Mouse (Mus musculus): Measurements from ENCODE around the gene Tap1. TPM values are rescaled to one million over a fixed set of nuclear protein-coding genes. Genes with fewer than 3 reads are reported as not detected.

Gene Tap1
- total RNA-seq, 2 experiments from 2014 or later, result 3.3 to 3.4 TPM

DNA sequence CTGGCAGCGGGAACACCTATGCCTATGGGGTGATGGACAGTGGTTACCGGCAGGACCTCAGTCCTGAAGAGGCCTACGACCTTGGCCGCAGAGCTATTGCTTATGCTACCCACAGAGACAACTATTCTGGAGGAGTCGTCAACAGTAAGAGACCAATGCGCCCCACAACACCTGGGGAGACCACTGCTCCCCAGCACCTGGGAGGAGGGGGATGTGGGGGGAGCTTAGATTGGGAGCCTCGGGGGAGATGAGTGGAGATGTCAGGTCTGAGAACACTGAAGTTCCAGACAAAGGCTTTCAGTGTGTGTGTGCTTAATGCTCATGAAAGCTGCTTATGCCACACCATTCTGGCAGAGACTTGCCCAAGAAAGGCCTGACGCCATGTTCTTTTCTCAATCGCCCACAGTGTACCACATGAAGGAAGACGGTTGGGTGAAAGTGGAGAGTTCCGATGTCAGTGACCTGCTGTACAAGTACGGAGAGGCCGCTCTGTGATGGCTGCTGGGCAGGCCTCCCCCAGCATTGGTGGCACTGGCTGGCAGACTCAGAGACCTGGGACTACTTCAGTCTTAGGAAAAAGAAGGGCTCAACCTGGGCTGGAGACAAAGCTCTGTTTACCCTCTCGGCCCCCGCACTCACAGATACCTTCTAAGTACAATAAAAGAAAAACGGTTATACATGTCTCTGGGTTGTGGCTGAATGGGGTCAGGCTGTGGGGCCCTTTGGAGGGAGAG, 13.6 kb downstream of the Tap1 start:
- TF ChIP-seq CTCF (conservative IDR thresholded peaks at IDR 0.05), result no peak
- H3K4me3 ChIP-seq, result no peak overlapping the region
- no peak for DNase-seq (ENCODE audit: low spot score in 2 of 2)
- no peak overlapping the region for H3K27ac ChIP-seq

DNA sequence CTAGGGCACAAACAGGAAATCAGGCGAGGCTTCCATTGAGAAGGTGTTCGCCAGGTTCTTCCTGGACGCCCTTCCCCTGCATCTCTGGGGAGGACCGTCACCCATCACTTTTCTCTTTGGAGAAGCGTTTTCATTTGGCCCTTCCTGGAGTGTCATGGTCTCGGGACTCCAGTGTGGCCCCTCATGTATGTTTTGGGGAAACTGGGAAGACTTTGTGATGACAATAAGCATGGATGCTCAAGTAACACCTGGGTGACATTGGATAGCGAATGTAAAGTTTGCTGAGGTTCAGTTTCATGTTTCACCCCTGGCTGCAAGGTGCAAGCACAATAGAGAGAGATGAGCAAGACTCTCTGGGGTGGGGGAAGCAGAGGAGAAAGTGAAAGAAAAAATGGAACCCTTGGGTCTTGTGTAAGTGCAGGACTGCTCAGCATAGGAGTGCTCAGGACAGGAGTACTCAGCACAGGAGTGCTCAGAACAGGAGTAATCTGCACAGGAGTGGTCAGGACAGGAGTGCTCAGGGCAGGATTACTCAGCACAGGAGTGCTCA, 14.2 kb downstream of the Tap1 start:
- DNase-seq (ENCODE audit: low spot score in 2 of 2), result no peak
- Histone ChIP-seq H3K4me3 (no peak overlapping the region), H3K27ac (no peak overlapping the region)
- no peak for TF ChIP-seq CTCF (conservative IDR thresholded peaks at IDR 0.05)

DNA sequence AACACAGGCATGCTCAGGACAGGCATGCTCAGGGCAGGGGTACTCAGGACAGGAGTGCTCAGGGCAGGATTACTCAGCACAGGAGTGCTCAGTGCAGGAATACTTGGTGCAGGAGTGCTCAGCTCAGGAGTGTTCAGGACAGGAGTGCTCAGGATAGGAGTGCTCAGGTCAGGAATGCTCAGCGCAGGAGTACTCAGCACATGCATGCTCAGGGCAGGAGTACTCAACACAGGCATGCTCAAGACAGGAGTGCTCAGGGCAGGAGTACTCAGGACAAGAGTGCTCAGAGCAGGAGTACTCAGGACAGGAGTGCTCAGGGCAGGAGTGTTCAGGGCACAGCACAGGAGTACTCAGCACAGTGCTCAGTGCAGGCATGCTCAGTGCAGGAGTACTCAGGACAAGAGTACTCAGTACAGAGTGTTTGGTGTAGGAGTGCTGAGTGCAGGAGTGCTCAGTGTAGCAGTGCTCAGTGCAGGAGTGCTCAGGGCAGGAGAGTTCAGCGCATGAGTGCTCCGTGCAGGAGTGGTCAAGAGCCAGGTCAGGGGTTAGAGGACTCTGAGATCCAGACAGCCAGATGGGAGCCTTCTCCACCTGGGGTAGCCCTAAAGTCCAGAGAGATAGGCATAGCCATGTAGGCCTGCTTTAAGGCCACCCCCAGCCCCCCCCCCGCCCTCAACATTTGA, 15.5 kb downstream of the Tap1 start:
- no peak overlapping the region for H3K27ac ChIP-seq
- DNase-seq (ENCODE audit: low spot score in 2 of 2), result no peak
- no peak for TF ChIP-seq CTCF (conservative IDR thresholded peaks at IDR 0.05)
- no peak overlapping the region for H3K4me3 ChIP-seq

- peak within 1 kb of the TSS; percentile 84 for H3K27ac ChIP-seq
Observed at GRCm38 (mm10) chr17:34203444-34203843, 16.1 kb downstream of the Tap1 start, which contains the start of gene Tap2. TSS of gene Tap2 (plus strand) at chr17:34203527.

DNA sequence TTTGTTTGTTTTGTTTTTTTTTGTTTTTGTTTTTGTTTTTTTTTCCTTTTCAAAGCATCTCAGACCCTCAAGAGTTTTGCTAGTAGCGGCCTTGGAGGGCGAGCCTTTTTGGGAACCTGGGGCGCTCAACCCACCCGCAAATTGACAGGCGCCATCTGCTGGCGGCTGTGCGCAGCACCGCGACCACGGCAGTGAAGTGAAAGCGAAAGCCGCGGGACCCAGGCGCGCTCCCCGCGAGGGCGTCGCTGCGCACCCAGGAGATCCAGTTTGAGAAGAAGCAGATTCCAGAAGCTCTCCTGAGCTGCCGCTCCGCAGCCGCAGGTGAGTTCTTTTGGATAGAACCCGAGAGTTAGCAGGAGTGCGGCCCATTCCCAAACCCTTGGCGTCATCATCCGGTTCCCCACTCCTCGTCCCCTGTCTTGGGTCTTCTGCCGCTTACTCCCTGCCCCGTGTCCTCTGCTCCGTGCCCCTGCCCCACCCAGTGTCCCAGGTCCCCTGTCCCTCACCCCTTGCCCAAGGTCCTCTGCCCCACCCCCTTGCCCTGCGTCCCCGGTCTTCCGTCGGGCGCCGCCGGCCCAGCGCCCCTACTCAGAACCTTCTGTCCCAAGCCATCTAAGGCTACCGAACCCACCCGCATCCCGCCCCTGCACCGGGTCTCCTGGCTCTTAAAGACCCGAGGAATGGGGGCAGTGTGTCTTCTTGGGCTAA, 17.1 kb downstream of the Tap1 start:
- TF ChIP-seq CTCF (conservative IDR thresholded peaks at IDR 0.05), result peak; percentile 96
- peak; percentile 74 to 86 for DNase-seq (ENCODE audit: low spot score in 2 of 2)
- Histone ChIP-seq H3K4me3 (peak overlapping the region; percentile 68), H3K27ac (peak overlapping the region; percentile 84)

More at GRCm38 (mm10) chr17:34203444-34203843, 16.1 kb downstream of the Tap1 start, which contains the start of gene Tap2:
- TF ChIP-seq CTCF (conservative IDR thresholded peaks at IDR 0.05), result no peak
- H3K4me3 ChIP-seq, result peak within 1 kb of the TSS; percentile 68
- DNase-seq (ENCODE audit: low spot score in 2 of 2), result peak in 1 of 2 experiments; percentile 3

DNA sequence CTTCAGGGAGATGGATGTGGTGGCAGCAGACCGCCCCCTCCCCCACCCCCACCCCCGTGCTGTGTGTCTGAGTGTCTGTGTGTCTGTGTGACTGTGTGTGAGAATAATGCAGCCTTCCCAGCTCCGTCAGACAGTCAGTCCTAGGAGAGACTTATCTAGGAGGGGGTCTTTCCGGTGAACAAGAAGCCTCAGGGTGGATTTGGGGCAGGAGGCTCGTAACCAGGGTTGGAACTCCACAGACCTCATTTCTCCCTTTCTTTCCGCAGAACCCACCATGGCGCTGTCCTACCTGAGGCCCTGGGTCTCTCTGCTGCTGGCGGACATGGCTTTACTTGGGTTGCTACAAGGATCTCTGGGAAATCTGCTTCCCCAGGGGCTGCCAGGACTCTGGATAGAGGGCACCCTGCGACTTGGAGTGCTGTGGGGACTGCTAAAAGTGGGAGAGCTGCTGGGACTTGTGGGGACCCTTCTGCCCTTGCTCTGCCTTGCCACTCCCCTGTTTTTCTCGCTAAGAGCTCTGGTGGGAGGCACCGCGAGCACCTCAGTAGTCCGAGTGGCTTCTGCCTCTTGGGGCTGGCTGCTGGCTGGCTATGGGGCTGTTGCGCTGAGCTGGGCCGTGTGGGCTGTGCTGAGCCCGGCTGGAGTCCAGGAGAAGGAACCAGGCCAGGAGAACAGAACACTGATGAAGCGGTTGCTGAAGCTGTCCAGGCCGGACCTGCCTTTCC, 17.8 kb downstream of the Tap1 start:
- peak overlapping the region; percentile 68 for H3K4me3 ChIP-seq

GRCm38 (mm10) chr17:34205746-34206176, 18.4 kb downstream of the Tap1 start:
- Histone ChIP-seq H3K4me3 (no peak overlapping the region), H3K27ac (peak overlapping the region; percentile 84)
- TF ChIP-seq CTCF (conservative IDR thresholded peaks at IDR 0.05), result peak; percentile 80
- peak in 1 of 2 experiments; percentile 35 for DNase-seq (ENCODE audit: low spot score in 2 of 2)

More for the DNA sequence above, 17.8 kb downstream of the Tap1 start:
- peak overlapping the region; percentile 84 for H3K27ac ChIP-seq
- no peak for TF ChIP-seq CTCF (conservative IDR thresholded peaks at IDR 0.05)
- peak in 1 of 2 experiments; percentile 7 for DNase-seq (ENCODE audit: low spot score in 2 of 2)

DNA sequence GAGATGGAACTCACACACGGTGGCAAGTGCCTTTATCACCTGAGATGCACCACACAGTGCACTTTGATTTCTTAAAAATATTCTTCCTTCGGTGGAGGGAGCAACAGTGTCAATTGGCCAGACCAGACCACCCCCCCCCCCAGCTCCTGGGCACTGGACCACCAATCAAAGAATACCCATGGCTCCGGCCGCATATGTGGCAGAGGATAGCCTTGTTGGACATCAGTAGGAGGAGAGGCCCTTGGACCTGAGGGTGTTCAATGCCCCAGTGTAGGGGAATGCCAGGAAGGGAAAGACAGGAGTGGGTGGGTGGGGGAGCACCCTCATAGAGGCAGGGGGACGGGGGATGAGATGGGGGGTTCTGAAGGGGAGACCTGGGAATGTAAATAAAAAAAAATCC, 19.4 kb downstream of the Tap1 start:
- Histone ChIP-seq H3K4me3 (no peak overlapping the region), H3K27ac (no peak overlapping the region)
- no peak for DNase-seq (ENCODE audit: low spot score in 2 of 2)
- no peak for TF ChIP-seq CTCF (conservative IDR thresholded peaks at IDR 0.05)

DNA sequence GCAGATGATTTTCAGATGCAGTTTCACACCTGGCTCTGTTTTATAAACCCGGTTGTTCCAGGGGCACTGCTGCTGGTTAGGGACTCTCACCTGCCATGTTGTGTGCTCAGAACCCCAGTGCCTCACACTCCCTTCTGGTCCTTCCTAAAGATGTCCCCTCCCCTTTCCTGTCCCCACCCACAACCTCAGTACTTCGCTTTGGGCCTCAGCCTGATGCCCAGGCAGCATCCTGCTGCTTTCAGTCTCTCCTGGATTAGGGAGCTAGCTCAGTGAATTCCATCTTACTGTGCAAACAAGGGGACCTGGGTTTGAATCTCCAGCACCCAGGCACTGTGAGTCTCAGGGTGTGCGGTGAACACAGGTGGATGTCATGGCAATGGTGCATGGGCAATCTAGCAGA, 20.1 kb downstream of the Tap1 start:
- DNase-seq (ENCODE audit: low spot score in 2 of 2), result no peak
- Histone ChIP-seq H3K4me3 (no peak overlapping the region), H3K27ac (no peak overlapping the region)
- TF ChIP-seq CTCF (conservative IDR thresholded peaks at IDR 0.05), result no peak

- no peak for TF ChIP-seq CTCF (conservative IDR thresholded peaks at IDR 0.05)
- no peak for DNase-seq (ENCODE audit: low spot score in 2 of 2)
Observed at GRCm38 (mm10) chr17:34207866-34208265, 20.5 kb downstream of the Tap1 start.

GRCm38 (mm10) chr17:34208421-34208820, 21.1 kb downstream of the Tap1 start:
- no peak for DNase-seq (ENCODE audit: low spot score in 2 of 2)
- Histone ChIP-seq H3K27ac (no peak overlapping the region), H3K4me3 (no peak overlapping the region)
- TF ChIP-seq CTCF (conservative IDR thresholded peaks at IDR 0.05), result no peak

More at GRCm38 (mm10) chr17:34207866-34208265, 20.5 kb downstream of the Tap1 start:
- Histone ChIP-seq H3K4me3 (no peak overlapping the region), H3K27ac (no peak overlapping the region)

DNA sequence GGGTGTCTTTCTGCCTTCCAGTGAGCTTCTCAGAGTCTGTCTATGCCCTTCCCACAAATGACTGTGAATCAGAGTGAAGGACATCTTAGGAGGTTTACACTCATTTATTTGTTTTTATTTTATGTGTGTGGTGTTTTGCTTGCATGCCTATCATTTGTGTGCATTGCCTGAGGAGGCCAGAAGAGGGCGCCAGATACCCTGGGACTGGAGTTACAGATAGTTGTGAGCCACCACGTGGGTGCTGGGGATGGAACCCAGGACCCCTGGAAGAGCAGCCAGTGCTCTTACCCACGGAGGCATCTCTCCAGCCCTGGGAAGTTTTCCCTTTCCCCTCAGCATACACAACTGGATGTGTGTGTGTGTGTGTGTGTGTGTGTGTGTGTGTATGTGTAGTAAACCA, 22.3 kb downstream of the Tap1 start:
- DNase-seq (ENCODE audit: low spot score in 2 of 2), result no peak
- TF ChIP-seq CTCF (conservative IDR thresholded peaks at IDR 0.05), result peak; percentile 62
- H3K27ac ChIP-seq, result no peak overlapping the region
- H3K4me3 ChIP-seq, result no peak overlapping the region

All from layer of hippocampus, adult 2 months (tissue).